Mouse (Mus musculus) cortical plate, adult 2 months (tissue): ENCODE measurements around the gene Nms.

Experiments
- CTCF ChIP-seq: fragments of 200-500 bp; IDR thresholded peaks from 2 replicates; pipeline ENCODE4 v1.5.1; 2011; ENCODE audit warnings: mild to moderate bottlenecking, control low read depth, low read length; ENCODE audit not compliant: insufficient read depth; ENCODE audit errors: extremely low read depth
- POLR2A ChIP-seq: fragments of 200-500 bp; IDR thresholded peaks from 2 replicates; pipeline ENCODE4 v1.6.1; 2011; ENCODE audit warnings: mild to moderate bottlenecking, low read length, control low read depth; ENCODE audit not compliant: insufficient read depth; ENCODE audit errors: extremely low read depth

DNA sequence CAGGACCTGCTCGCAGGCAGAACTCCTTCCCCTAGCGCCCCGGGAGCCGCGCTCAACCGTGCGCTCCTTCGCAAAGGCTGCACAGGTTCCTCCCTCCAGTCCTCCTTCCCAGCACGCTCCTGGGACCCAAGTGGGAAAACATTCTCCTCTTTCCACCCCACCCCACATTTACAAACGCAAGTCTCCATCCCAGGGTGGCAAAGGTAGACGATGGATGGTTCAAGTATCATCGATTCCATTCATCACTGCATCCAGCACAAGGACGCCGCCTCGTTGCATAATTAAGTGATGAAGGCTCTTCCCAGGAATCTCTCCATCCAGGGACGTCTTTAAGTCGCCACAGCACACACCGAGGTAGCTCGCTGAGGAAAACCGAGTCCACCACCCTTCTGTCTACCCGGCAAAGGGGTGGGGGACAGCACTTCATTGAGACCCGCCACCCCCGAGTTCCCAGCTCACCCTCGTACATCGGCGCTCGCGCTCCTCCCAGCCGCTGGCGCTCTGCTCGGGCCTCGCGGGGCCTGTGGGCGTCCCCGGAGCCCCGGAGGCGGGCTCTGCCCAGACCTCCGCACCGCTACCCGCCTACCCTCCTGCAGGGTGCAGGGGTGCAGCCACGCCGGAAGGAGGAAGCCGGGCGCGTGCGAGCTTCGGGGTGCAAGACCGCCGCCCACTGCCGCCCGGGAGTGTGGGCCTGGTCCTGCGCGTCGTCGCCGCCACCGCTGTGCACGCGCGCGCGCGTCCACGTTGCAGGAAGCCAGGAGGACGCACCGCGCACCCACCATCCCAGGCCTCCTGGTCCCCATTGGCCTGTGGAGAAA lies 41.3 kb upstream of the Nms start, which contains the start of gene Chst10:
- TF ChIP-seq CTCF (no peak), POLR2A (peak; percentile 33; the same call in 1 of the 2 replicates)
